Comparison of ENCODE assay signal across 12 mouse cellular contexts in the genomic region with DNA sequence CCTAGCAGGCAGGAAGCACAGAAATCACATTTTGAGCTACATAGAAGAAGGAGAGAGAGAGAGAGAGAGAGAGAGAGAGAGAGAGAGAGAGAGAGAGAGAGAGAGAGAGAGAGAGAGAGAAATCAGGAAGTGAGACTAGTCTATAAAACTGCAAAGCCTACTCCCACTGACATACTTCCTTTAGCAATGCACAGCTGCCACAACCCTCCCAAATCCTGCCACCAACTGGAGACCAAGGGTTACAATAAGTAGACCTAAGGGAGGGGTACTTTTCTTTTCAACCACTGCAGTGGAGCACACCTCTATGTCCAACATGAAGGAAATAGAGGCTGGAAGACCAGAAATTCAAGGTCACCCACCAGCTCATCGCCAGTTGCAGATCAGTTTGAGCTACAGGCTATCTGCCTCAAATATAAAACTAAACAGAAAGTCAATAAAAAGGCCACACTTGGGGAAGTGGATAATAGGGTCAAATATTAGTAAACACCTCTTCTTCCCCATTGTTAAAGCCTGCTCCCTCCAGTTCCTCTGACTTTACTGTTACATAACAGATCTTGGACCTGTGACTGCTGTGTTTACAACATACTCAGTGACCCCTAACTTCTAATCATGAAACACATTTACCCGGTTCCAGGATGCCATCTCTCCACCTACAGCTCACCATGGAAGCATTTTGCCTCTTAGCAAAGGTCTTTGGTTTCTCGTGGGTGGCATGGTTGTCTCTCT. TPM values are rescaled to one million over a fixed set of nuclear protein-coding genes. Genes with fewer than 3 reads are reported as not detected.
DNase-seq lines count a peak whose midpoint lies in the region; ATAC-seq and TF ChIP-seq lines count a peak whose summit lies in the region.
"Had no signal": no experiment of that assay in that cellular context is flagged by ENCODE, and none has a peak within 500 bp of the region (broad histone marks: within the 10 kb centered on the region; RNA-seq: fewer than 3 reads in every experiment).

No protein-coding gene starts in this region.

- H3ac ChIP-seq in myocyte (ENCODE audit: control insufficient read depth, insufficient read length) = no peak overlapping the region

- no peak overlapping the region for H3K9ac ChIP-seq in forebrain, embryonic 15.5 days (replicated peaks)
- H3K9ac ChIP-seq: liver, embryonic 13.5 days had no signal

- no peak for ATAC-seq in forebrain, embryonic 15.5 days (replicated peaks)

- H3K36me3 ChIP-seq in thymus, adult 2 months (ENCODE audit: control insufficient read depth, insufficient read depth, low read length) = no peaks in the 10 kb centered on the region
- no peaks in the 10 kb centered on the region for H3K36me3 ChIP-seq in myocyte (ENCODE audit: control insufficient read depth, insufficient read depth)
- H3K36me3 ChIP-seq in forebrain, embryonic 15.5 days = no peaks in the 10 kb centered on the region
- H3K36me3 ChIP-seq: liver, embryonic 13.5 days had no signal

- no peak overlapping the region for H3K4me3 ChIP-seq in thymus, adult 2 months (ENCODE audit: control insufficient read depth, insufficient read depth, low read length)
- no peak overlapping the region for H3K4me3 ChIP-seq in myocyte
- no peak overlapping the region for H3K4me3 ChIP-seq in forebrain, embryonic 15.5 days
- H3K4me3 ChIP-seq: liver, embryonic 13.5 days had no signal

- TF ChIP-seq POLR2A in thymus, adult 2 months (IDR thresholded peaks at IDR 0.05; ENCODE audit: control insufficient read depth, extremely low read depth, insufficient read depth, low read length, poor library complexity) = no peak
- no peak for TF ChIP-seq POLR2A in myocyte (IDR thresholded peaks at IDR 0.05; ENCODE audit: insufficient read length, low read depth)

- TF ChIP-seq CTCF in thymus, adult 2 months (IDR thresholded peaks at IDR 0.05; ENCODE audit: borderline replicate concordance, control insufficient read depth, extremely low read depth, insufficient read depth, low read length, poor library complexity) = no peak

- no peak overlapping the region for H3K27ac ChIP-seq in thymus, adult 2 months (ENCODE audit: control insufficient read depth, insufficient read depth, low read length)
- H3K27ac ChIP-seq in forebrain, embryonic 15.5 days (replicated peaks) = no peak overlapping the region
- H3K27ac ChIP-seq: liver, embryonic 13.5 days had no signal

- no peaks in the 10 kb centered on the region for H3K79me2 ChIP-seq in myocyte (ENCODE audit: control insufficient read depth, insufficient read depth)

- no peaks in the 10 kb centered on the region for H3K27me3 ChIP-seq in thymus, adult 2 months (ENCODE audit: control insufficient read depth, insufficient read depth, low read length)
- no peaks in the 10 kb centered on the region for H3K27me3 ChIP-seq in myocyte (ENCODE audit: control insufficient read depth, insufficient read depth, insufficient read length)
- H3K27me3 ChIP-seq in forebrain, embryonic 15.5 days = no peaks in the 10 kb centered on the region
- H3K27me3 ChIP-seq: liver, embryonic 13.5 days had no signal

- no peaks in the 10 kb centered on the region for H3K9me3 ChIP-seq in forebrain, embryonic 15.5 days
- H3K9me3 ChIP-seq: liver, embryonic 13.5 days had no signal

- peak; percentile 32 for DNase-seq in thymus, postnatal 0 days (ENCODE audit: low spot score)
- no peak for DNase-seq in thymus, adult 2 months
- DNase-seq in c-Kit-positive CD71-negative TER-119-negative erythroid progenitor cells, embryonic 14.5 days (ENCODE audit: low read depth) = peak; percentile 32
- DNase-seq in left cerebral cortex, adult 18-20 months (ENCODE audit: low spot score in 2 of 2) = no peak
- DNase-seq in layer of hippocampus, adult 9-11 months = no peak
- DNase-seq: adrenal gland, postnatal 14 days; cerebellum, adult 8-10 months; heart, postnatal 14 days; liver, embryonic 13.5 days had no signal

- 88% methylated on average over 3 of the region's 3 CpGs for WGBS in thymus, adult 2 months
- WGBS in forebrain, embryonic 15.5 days = 85% methylated on average over 3 of the region's 3 CpGs

- no peaks in the 10 kb centered on the region for H3K4me1 ChIP-seq in thymus, adult 2 months (replicated peaks; ENCODE audit: control insufficient read depth, insufficient read depth, low read length)
- no peaks in the 10 kb centered on the region for H3K4me1 ChIP-seq in forebrain, embryonic 15.5 days
- H3K4me1 ChIP-seq: liver, embryonic 13.5 days had no signal

- peak overlapping the region; percentile 6 for H3K4me2 ChIP-seq in myocyte (ENCODE audit: low read depth)
- no peak overlapping the region for H3K4me2 ChIP-seq in forebrain, embryonic 15.5 days (replicated peaks)
- H3K4me2 ChIP-seq: liver, embryonic 13.5 days had no signal

TF ChIP-seq in myocyte, 11 proteins besides CTCF, POLR2A, EP300 and RAD21:
- TF ChIP-seq USF1 (IDR thresholded peaks at IDR 0.05; ENCODE audit: low read depth) (no peak), MYOD1 (IDR thresholded peaks at IDR 0.05; ENCODE audit: control insufficient read depth in 1 of 3, insufficient read length in 2 of 3, low read depth in 2 of 3) (peak in 2 of 3 experiments; percentile 1 to 19), MYOG (IDR thresholded peaks at IDR 0.05; ENCODE audit: control insufficient read depth in 1 of 3, insufficient read depth in 1 of 3, insufficient read length in 2 of 3, low read depth in 2 of 3) (no peak)
TF ChIP-seq in myocyte: peak in this region for 1.

RNA-seq across cellular contexts. Expression of a gene that starts 20.8 kb away (rescaled TPM):
- 5.1 and 5.7 TPM in 2 replicates for polyA plus RNA-seq in thymus, postnatal 0 days (2015; fragmentation: Nextera tagmentation; extraction: Ambion mirVana)
- 2.5 and 2.6 TPM in 2 replicates for polyA plus RNA-seq in thymus, adult 2 months (2012; rRNA removed)
- 0.04 TPM for polyA plus RNA-seq in myocyte (2012; fragmentation: generic; extraction: Trizol)
- 3.6 and 4.1 TPM in 2 replicates for polyA plus RNA-seq in forebrain, embryonic 15.5 days (2015; fragmentation: Nextera tagmentation; extraction: Ambion mirVana)
- total RNA-seq in left cerebral cortex, adult 18-20 months (2021) = 1 to 10 TPM; 4.8 to 5.2 TPM
- total RNA-seq: megakaryocyte-erythroid progenitor cell, adult 5-6 weeks had no signal

Comparison
In these comparisons a context has a peak if more than half of its experiments do, and no peak if none do; other contexts are left out.
1. DNase-seq: peak in thymus, postnatal 0 days (single experiment) and c-Kit-positive CD71-negative TER-119-negative erythroid progenitor cells, embryonic 14.5 days (single experiment); none in thymus, adult 2 months (single experiment), left cerebral cortex, adult 18-20 months (0 of 2) and layer of hippocampus, adult 9-11 months (single experiment).